Mouse (Mus musculus): ENCODE measurements at regions not wholly inside any gene's neighbourhood (a gene's known extent, or its start where the extent isn't known, plus 50 kb on each side); places are given as distances from the start of the nearest gene placed in this dataset.

DNA sequence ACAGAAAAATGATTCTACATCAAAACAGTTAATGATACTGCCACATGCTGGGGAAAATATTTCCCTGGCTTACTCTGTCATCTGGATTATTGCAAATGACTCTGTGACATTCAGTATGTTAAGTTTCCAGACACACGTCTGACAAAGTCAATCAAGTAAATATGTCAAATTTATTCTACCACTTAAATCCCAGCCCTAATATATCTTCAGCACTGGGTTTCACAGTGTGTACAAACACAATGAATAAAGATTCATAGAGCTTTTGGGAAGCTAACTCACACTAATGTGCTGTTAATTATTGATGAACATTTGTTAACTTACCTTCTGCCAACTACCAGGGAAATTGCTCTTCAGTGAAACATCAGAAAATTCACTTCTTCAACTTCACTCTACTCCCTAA is 256.3 kb upstream of the Edil3 start:
- H3K4me2 ChIP-seq (ENCODE audit: low read depth) = no peak overlapping the region
- TF ChIP-seq TCF12 (IDR thresholded peaks at IDR 0.05; ENCODE audit: insufficient read depth, poor library complexity, severe bottlenecking) (no peak), MYOD1 (IDR thresholded peaks at IDR 0.05; ENCODE audit: control insufficient read depth in 1 of 3, insufficient read length in 2 of 3, low read depth in 2 of 3) (no peak)
- no peaks in the 10 kb centered on the region for H3K79me2 ChIP-seq (ENCODE audit: control insufficient read depth, insufficient read depth)
- H3K27me3 ChIP-seq (ENCODE audit: control insufficient read depth, insufficient read depth, insufficient read length) = no peaks in the 10 kb centered on the region
- H3K36me3 ChIP-seq (ENCODE audit: control insufficient read depth, insufficient read depth) = no peaks in the 10 kb centered on the region
- no peak overlapping the region for H3ac ChIP-seq (ENCODE audit: control insufficient read depth, insufficient read length)
- H3K4me3 ChIP-seq = no peak overlapping the region

DNA sequence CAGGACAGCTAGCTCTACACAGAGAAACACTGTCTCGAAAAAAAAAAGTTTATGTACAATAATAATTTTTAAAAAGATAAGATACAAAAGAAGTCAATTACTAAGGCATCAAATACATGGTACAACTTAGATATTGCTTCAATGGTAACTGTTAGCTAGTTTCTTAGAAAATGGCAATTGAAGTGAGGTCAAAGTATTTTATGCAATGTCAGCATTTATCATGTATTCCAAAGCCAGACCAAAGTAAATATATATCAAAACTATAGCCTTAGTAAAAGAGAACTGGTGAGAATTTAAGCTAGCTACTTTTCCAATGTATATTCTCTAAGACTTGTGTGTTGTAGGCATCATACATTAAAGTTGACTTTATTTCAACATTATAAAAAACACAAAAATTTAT is 219.0 kb upstream of the Edil3 start:
- no peaks in the 10 kb centered on the region for H3K36me3 ChIP-seq (ENCODE audit: control insufficient read depth, insufficient read depth)
- no peaks in the 10 kb centered on the region for H3K79me2 ChIP-seq (ENCODE audit: control insufficient read depth, insufficient read depth)
- TF ChIP-seq MYOG (IDR thresholded peaks at IDR 0.05; ENCODE audit: control insufficient read depth in 1 of 3, insufficient read depth in 1 of 3, insufficient read length in 2 of 3, low read depth in 2 of 3) (no peak), TCF3 (IDR thresholded peaks at IDR 0.05; ENCODE audit: insufficient read length, low read depth) (no peak), MAX (IDR thresholded peaks at IDR 0.05; ENCODE audit: low read depth) (no peak), POLR2AphosphoS2 (IDR thresholded peaks at IDR 0.05; ENCODE audit: insufficient read length, low read depth) (no peak), TCF12 (IDR thresholded peaks at IDR 0.05; ENCODE audit: insufficient read depth, poor library complexity, severe bottlenecking) (no peak), POLR2A (IDR thresholded peaks at IDR 0.05; ENCODE audit: insufficient read length, low read depth) (no peak)
- H3K4me3 ChIP-seq = no peak overlapping the region
- no peak overlapping the region for H3ac ChIP-seq (ENCODE audit: control insufficient read depth, insufficient read length)
- H3K27me3 ChIP-seq (ENCODE audit: control insufficient read depth, insufficient read depth, insufficient read length) = no peaks in the 10 kb centered on the region
- H3K4me2 ChIP-seq (ENCODE audit: low read depth) = no peak overlapping the region

DNA sequence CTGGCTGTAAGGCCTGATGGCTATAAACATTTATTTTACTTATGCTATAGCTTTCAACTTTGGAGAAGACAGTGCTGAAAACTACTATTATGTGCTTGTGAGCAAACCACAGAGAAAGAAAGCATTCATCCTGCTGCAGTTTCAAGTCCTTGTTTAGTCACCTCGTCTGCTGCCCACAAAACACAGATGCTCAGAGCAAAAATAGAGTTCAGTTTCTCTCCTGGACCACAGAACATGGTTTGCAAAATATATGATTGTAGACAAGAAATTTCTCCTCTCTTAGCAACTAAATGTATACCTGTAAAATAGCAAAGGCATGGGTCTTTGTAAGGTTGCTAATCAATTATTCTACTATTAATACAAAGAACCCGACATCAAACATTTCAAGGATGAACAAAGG is 210.7 kb upstream of the Edil3 start:
- H3ac ChIP-seq (ENCODE audit: control insufficient read depth, insufficient read length) = no peak overlapping the region
- H3K4me3 ChIP-seq = no peak overlapping the region
- H3K36me3 ChIP-seq (ENCODE audit: control insufficient read depth, insufficient read depth) = no peaks in the 10 kb centered on the region
- TF ChIP-seq TCF3 (IDR thresholded peaks at IDR 0.05; ENCODE audit: insufficient read length, low read depth) = no peak
- TF ChIP-seq SRF (IDR thresholded peaks at IDR 0.05; ENCODE audit: control insufficient read depth, insufficient read length, low read depth) = no peak
- TF ChIP-seq POLR2A (IDR thresholded peaks at IDR 0.05; ENCODE audit: insufficient read length, low read depth) = no peak
- no peak for TF ChIP-seq POLR2AphosphoS2 (IDR thresholded peaks at IDR 0.05; ENCODE audit: insufficient read length, low read depth)
- no peak for TF ChIP-seq MAX (IDR thresholded peaks at IDR 0.05; ENCODE audit: low read depth)
- no peak for TF ChIP-seq MYOD1 (IDR thresholded peaks at IDR 0.05; ENCODE audit: control insufficient read depth in 1 of 3, insufficient read length in 2 of 3, low read depth in 2 of 3)
- TF ChIP-seq MYOG (IDR thresholded peaks at IDR 0.05; ENCODE audit: control insufficient read depth in 1 of 3, insufficient read depth in 1 of 3, insufficient read length in 2 of 3, low read depth in 2 of 3) = no peak
- TF ChIP-seq USF1 (IDR thresholded peaks at IDR 0.05; ENCODE audit: low read depth) = no peak
- no peak for TF ChIP-seq CEBPB (IDR thresholded peaks at IDR 0.05; ENCODE audit: insufficient read depth, poor library complexity, severe bottlenecking)
- no peak for TF ChIP-seq REST (IDR thresholded peaks at IDR 0.05; ENCODE audit: insufficient read depth, insufficient read length)
- no peak for TF ChIP-seq TCF12 (IDR thresholded peaks at IDR 0.05; ENCODE audit: insufficient read depth, poor library complexity, severe bottlenecking)
- no peak for TF ChIP-seq E2F4 (IDR thresholded peaks at IDR 0.05; ENCODE audit: insufficient read depth)
- H3K4me2 ChIP-seq (ENCODE audit: low read depth) = no peak overlapping the region
- H3K79me2 ChIP-seq (ENCODE audit: control insufficient read depth, insufficient read depth) = no peaks in the 10 kb centered on the region
- no peaks in the 10 kb centered on the region for H3K27me3 ChIP-seq (ENCODE audit: control insufficient read depth, insufficient read depth, insufficient read length)

DNA sequence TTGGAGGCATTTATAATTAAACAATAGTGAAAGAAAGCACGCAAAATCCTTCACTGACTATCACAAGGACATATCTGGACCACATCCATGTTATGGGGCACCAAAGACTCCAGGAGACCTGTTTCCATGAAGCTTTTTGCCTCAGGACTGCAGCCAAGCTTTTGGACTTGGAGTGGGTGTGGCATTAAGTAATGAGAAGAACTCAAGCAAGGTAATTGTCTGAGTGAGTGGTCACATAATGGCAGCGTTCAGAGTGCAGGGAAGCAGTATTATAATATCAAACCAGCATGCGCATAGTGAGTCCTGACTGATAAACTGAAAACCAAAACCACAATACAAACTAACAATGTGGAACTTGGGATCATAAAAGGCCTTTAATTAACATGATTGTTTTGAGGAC is 208.0 kb upstream of the Edil3 start:
- TF ChIP-seq TCF12 (IDR thresholded peaks at IDR 0.05; ENCODE audit: insufficient read depth, poor library complexity, severe bottlenecking) (no peak), CEBPB (IDR thresholded peaks at IDR 0.05; ENCODE audit: insufficient read depth, poor library complexity, severe bottlenecking) (no peak), USF1 (IDR thresholded peaks at IDR 0.05; ENCODE audit: low read depth) (no peak), SRF (IDR thresholded peaks at IDR 0.05; ENCODE audit: control insufficient read depth, insufficient read length, low read depth) (no peak), MYOG (IDR thresholded peaks at IDR 0.05; ENCODE audit: control insufficient read depth in 1 of 3, insufficient read depth in 1 of 3, insufficient read length in 2 of 3, low read depth in 2 of 3) (no peak), POLR2AphosphoS2 (IDR thresholded peaks at IDR 0.05; ENCODE audit: insufficient read length, low read depth) (no peak)
- no peak overlapping the region for H3K4me3 ChIP-seq
- H3ac ChIP-seq (ENCODE audit: control insufficient read depth, insufficient read length) = no peak overlapping the region
- H3K4me2 ChIP-seq (ENCODE audit: low read depth) = no peak overlapping the region
- H3K27me3 ChIP-seq (ENCODE audit: control insufficient read depth, insufficient read depth, insufficient read length) = no peaks in the 10 kb centered on the region
- no peaks in the 10 kb centered on the region for H3K79me2 ChIP-seq (ENCODE audit: control insufficient read depth, insufficient read depth)
- H3K36me3 ChIP-seq (ENCODE audit: control insufficient read depth, insufficient read depth) = no peaks in the 10 kb centered on the region

DNA sequence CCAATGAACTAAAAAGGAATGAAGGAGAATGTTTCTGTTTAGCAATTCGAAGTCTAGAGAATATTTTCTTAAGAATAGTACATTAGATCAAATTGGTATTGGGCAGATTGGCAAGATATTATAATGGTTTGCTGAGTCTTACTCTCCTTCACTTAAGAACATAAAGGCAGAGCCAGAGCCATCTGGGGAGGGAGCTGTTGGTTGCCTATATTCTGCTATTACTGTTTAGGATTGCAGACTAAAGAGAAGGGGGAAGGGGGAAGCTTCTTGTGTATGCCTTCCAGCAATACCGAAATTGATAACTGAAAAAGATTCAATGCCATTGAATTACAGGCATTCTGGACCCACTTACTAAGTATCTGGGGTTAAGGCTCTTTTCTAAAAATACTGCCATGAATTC is 171.1 kb upstream of the Edil3 start:
- TF ChIP-seq REST (IDR thresholded peaks at IDR 0.05; ENCODE audit: insufficient read depth, insufficient read length) (no peak), MYOG (IDR thresholded peaks at IDR 0.05; ENCODE audit: control insufficient read depth in 1 of 3, insufficient read depth in 1 of 3, insufficient read length in 2 of 3, low read depth in 2 of 3) (no peak), MAX (IDR thresholded peaks at IDR 0.05; ENCODE audit: low read depth) (no peak), POLR2AphosphoS2 (IDR thresholded peaks at IDR 0.05; ENCODE audit: insufficient read length, low read depth) (no peak), E2F4 (IDR thresholded peaks at IDR 0.05; ENCODE audit: insufficient read depth) (no peak), USF1 (IDR thresholded peaks at IDR 0.05; ENCODE audit: low read depth) (no peak), CEBPB (IDR thresholded peaks at IDR 0.05; ENCODE audit: insufficient read depth, poor library complexity, severe bottlenecking) (no peak), MYOD1 (IDR thresholded peaks at IDR 0.05; ENCODE audit: control insufficient read depth in 1 of 3, insufficient read length in 2 of 3, low read depth in 2 of 3) (no peak), SRF (IDR thresholded peaks at IDR 0.05; ENCODE audit: control insufficient read depth, insufficient read length, low read depth) (no peak), POLR2A (IDR thresholded peaks at IDR 0.05; ENCODE audit: insufficient read length, low read depth) (no peak)
- H3K27me3 ChIP-seq (ENCODE audit: control insufficient read depth, insufficient read depth, insufficient read length) = no peaks in the 10 kb centered on the region
- H3K36me3 ChIP-seq (ENCODE audit: control insufficient read depth, insufficient read depth) = no peaks in the 10 kb centered on the region
- H3K4me3 ChIP-seq = no peak overlapping the region
- H3ac ChIP-seq (ENCODE audit: control insufficient read depth, insufficient read length) = no peak overlapping the region
- H3K79me2 ChIP-seq (ENCODE audit: control insufficient read depth, insufficient read depth) = no peaks in the 10 kb centered on the region
- H3K4me2 ChIP-seq (ENCODE audit: low read depth) = no peak overlapping the region
